Mouse (Mus musculus) mesoderm, embryonic 11.5 days (tissue): ENCODE data around the gene Myo18a.

Experiments used
- DNase-seq: peaks from one replicate; pipeline ENCODE4 v3.0.0-alpha.2; 2012; ENCODE audit warnings: low read depth, low spot score

Myo18a gene

DNA sequence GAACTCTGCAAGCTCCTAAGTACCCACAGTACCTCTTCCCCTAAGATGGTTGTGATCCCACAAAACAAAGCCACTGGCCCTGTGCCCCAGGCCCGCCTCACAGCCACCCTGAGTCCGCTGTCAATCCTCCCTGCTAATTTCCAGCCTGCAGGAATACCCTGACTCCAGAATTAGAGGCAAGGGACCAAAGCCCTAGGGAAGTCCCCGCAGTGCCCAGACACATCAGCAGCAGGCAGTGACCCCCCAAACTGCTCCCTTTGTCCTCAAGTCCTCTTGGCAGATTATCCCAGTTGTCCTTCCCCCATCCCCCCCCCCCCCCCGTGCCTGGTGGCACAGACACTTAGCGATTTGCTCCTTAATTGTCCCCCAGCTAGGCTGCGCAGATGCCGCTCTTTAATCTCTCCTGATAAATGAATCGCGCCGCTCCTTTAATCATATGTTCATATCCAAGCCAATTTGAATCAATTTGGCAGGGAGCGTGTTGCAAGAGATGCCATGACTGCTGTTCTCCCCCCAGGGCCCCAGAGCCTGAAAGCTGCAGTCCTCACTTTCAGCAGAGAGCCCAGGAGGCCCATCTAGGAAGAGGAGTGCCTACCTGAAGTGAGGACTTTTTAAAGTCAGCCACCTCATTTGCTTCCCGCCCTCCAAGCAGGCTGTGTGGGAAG lies 104.5 kb downstream of the Myo18a start:
- no peak for DNase-seq

DNA sequence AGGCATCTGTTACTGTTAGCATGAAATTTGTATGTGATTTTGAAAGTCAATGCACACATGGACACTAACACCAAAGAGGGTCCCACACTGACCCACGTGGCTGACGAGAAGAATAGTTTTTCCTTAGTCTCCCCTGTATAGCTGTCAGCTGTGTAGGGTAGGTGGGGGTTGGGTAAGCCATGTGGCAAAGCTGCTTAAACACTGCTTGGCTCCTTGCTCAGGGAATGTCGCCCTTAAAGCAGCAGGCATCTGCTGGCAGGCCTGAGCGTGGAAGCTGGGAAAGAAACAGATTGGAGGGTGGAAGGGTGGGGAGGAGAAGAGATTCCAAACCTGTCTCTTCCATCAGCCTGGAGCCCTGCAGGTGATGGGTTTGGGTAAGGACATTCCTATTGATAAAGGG lies 108.4 kb downstream of the Myo18a start:
- no peak for DNase-seq

DNA sequence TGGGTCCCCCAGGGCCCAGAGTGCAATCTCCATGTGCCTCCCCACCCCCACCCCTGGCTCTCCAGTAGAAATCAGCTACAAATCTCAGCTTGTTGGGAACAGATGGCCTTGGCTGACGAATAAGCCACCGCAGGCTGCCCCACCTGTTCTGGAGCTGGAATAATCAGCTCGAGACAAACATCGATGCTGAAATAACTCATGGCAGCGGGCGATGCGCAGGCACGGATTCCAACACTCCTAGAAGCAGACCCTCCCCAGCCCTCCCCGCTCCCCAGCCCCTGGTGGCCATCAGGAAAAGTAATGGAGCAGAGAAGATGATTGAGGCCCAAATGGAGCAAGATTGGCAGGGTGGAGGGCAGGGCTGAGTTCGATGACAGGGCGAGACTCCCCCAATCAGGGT lies 109.2 kb downstream of the Myo18a start:
- DNase-seq, result peak; percentile 58

DNA sequence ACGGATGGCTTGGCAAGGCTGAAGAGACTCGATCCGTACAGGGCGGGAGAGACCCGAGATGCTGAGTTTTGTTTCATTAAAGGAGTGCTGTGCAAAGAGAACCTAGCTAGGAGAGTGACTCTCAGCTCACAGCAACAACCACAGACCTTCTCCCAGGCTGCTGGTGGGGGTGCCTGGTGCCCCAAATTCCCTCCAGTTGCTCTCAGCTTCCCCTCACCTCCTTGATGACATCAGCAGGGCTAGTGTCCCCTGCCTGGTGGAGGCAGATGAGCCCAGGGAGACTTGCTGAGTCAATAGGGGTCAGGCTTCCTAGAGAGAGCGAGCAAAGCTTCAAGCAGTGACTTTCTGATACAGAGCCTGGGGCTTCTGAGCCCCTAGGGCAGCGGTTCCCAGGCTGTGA lies 109.6 kb downstream of the Myo18a start:
- no peak for DNase-seq

DNA sequence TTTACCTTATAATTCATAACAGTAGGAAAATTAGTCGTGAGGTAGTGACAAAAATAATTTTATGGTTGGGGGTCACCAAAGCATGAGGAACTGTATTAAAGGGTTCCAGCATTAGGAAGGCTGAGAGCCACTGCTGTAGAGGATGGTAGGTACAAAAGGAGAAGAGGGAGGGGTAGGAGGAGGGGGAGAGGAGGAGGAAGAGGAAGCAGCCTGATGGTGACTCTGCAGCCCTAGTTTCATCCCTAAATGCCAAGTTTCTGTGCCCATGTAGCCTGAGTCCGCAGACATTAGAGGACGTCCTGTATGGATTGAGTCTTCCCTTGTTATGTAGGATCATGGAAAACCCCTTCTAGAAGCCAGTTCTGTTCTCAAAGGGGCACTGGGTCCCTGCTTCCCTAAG lies 110.1 kb downstream of the Myo18a start:
- DNase-seq, result no peak

DNA sequence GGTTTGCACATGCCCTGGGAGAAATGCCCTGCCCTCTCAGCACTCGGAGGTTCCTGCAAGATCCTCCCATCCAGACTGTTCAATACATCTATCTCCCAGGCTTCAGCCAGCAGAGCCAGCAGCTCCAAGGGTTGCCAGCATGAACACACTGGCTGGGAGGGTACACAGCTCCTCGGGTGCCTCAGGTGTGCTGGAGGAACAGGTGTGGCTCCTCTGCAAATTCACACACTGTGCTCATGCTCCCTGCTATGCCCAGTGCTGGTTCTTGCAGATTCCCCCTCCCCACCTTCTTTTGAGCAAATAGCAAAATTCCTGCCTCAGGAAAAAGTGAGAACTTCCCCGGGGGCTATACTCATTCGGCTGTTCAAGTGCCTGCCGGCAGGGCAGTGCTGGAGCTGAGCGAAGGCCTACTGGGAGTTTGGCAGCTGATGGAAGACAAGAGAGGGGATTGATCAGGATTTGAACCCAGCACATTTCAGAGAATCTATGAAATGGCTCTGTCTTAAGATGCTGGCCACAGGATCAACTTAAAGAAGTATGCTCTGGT lies 111.7 kb downstream of the Myo18a start:
- no peak for DNase-seq

DNA sequence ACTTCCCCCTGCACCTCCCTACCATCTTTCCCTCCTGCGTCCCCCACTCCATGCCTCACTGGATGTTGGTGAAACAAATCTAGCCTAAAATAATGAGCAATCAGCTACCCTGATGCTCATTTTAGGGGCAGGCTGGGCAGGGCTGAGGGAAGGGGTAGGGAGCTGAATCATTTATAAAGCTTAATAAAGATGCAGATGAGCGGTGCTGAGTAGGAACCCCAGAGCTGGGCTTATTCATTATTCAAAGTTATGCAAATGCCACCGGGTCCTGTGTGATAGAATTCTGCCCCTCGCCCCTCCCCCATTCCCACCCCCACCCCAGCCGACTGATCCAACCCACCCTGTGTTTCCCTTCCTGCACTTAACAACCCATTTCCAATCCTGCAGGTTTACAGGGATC lies 112.2 kb downstream of the Myo18a start:
- no peak for DNase-seq

DNA sequence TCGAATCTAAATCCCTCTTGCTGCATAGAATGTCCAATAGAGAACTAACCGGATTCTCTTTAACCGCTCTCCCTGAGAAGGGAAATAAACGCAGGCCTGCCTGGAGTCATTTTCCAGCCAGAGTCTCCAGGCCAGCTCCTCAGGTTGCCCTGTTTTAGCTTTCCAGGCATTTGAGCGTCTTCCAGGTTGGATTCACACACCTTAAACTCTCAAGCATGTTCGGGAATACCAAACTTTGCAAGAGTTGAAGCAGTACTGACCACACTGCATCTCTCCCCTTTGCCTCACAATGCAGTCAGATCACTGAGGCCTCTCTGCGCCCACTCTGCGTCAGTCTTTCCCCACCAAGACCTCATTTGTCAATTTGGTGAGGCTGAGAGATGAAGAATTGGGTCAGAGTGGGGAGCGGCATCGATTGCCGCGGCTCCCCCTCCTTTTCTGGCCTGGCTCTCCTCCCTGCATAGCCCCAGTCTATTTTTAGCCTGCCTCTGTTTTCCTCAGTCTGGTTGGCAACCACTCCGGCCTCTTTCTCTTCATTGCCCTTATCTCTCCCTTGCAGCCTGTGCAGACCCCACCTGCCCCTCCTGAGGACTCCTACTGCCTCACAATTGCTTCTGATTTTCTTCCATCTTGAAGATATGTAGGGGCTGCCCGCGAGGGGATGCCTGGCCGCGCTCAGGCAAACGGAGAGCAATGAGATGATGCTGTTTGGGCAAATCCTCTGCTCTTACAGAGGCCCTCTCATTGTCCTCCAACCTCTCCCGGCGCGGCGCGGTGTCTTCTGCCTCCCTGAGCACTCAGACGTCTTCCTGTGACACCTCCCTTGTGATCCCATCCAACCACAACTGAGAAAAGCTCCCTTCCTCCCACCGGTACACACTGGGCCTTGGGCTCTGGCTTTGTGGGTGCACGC lies 113.1 kb downstream of the Myo18a start:
- DNase-seq, result no peak

DNA sequence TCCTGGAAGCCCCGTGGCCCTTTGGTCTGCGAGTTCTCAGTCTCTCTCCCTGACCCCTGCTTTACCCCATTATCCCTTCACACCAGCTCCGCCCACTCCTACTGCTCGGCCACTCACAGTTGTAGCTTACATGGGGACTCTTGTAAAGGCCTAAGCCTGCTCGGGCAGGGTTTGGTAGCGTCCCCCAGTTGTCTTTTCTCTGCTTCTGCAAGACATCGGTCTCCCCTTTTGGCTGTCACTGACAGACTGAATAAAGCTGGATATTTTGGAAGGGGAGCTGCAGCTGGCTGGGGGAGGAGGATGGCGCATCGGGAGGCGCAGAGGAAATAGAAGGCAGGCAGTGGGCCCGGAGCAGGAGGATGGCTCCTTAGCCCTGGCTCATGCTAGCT lies 113.7 kb downstream of the Myo18a start:
- DNase-seq, result no peak

DNA sequence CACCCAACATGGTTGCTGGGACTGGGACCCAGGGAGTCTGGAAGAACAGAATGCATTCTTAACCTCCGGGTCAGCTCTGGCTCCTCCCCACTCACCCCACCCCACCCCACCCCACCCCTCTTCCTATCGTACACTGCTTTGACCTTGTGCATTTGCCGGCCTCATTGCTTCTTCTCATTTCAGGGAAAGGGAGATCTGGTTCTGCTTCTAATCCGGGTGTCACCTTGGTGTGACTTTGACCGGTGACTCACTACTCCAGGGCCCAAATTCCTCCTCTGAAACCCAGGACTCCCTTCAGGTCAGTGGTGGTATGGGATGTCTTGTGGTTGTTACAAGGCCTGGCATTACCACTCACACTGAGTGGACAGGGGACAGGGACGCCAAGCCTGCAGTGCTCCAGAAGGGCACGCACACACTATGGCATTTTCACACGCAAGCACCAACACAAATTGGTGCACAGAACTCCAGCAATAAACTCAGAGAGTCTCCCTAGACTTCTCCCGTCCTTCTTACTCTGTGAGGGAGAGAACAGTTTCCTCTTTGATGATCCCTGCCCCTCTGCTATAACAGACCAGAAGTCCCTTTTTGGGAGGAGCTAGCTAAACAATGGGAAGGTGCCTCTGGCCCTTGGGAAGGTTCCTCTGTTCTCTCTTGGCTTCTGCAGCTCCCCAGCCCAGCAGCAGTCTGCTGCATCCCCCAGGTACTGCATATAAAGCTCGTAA lies 121.6 kb downstream of the Myo18a start:
- no peak for DNase-seq

DNA sequence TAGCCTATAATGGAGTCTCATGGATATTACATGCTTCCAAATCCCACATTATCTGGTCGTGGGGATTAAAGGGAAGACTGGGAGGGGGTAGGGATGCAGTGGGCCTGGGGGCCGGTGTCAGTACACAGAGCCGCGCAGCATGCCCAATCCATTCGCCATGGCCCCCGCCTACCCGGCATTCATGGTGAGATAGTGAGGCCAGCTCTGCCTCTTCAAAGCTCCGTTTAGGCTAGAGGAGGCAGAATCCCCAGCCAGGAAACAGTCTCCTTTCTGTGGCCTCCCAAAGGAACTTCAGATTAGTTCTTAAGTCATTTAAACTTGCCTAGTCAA lies 122.2 kb downstream of the Myo18a start:
- peak; percentile 71 for DNase-seq

DNA sequence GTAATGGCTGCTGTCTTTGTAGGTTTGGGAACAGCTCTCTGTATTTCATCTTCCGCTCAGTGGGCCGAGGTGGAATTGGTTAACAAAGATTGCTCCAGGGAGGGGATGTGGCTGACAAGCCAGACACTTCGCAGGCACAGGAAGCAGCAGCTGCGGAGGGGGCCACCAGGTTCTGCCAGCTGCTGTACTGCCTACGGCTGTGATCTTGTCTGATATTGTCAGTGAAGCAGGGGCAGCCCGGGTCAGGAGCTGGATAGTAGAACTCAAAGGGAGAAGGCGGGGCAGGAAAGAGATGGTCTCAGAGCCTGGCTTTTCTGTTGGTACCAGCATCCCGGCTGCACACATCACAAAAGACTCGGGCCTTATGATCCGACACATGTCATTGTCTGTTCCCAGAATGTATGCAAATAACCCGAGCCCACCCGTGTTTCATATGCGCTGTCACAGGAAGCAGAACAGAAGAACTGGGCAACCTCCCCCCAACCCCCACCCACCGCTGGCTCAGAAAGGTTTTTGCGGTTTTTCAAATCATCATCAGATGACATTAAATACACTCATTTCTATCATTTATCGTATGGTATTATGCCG lies 124.4 kb downstream of the Myo18a start:
- DNase-seq, result no peak

DNA sequence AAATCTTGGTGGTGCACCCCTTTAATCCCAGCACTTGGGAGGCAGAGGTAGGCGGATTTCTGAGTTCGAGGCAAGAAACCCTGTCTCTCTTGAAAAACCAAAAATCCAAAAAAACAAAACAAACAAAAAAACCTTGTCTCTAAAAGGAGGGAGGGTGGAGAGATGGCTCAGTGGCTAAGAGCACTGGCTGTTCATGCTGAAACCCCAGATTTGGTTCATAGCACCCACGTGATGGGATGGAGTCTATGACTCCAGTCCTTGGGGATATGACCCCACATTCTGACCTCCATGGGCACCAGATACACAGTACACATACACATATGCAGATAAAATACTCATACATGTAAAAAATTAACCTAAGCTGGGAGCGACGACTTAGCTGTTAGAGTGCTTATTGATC lies 125.8 kb downstream of the Myo18a start:
- no peak for DNase-seq

DNA sequence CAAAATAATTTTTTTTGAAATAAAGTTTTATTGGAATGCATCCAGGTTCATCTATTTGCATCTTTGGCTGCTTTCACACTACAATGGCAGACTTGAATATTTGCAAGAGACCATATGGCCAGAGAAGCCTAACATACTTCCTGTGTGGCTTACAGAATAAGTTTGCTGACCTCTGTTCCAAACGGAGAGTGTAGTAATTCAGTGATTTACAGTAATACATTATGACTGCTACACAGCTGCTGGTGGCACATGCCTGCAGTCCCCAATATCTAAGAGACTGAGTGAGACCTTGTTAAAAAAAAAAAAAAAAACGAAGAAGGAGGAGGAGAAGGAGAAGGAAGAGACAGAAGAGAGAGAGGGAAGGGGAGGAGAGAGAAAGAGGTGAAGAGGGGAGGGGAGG lies 126.4 kb downstream of the Myo18a start:
- DNase-seq, result no peak

DNA sequence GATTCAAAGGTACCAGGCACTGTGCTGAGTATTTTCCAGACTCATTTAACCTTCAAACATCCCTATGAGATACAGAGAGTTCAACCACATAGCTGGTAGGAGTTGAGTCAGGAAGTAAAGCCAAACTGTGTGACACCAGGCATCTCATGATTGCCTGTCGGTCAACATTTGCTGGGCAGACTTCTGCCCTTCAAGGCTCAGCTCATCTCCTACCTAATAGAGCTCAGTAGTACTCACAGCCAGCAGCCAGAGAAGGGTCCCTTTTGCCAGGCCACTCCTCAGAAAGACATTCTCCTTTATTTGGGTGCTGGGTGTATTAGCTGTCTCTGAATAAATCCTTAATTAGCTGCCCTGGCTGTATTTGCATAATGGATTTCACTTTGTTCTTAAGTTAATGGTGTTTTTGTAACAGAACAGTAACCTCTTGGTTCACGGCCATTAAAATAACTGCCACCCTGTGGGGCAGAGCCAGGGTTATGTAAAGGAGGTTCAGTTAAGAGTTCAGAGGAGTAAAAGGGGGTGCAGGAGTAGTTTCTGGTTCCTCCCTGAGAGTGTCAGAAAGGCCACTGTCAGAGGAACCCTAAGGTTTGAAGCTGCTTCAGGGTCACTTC lies 127.7 kb downstream of the Myo18a start:
- DNase-seq, result no peak

DNA sequence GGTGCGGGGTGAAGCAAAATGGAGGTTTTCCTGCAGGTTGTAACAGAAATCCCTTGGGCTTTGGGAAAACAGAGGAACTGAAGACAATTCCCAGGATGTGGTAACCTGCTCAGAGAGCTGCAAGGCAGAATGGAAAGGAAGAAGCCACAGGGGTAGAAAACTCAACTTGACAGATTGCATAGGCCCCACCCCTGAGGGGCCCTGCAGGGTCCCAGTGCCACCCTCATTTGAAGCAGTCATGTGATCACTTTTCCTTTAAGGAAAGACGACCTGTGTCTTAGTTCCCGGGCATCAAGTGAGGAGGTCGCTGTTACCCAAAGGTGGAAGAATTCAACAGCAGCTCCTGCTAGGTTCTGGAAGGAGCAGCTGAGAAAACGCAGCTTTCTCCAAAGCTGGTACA lies 129.8 kb downstream of the Myo18a start:
- DNase-seq, result no peak

DNA sequence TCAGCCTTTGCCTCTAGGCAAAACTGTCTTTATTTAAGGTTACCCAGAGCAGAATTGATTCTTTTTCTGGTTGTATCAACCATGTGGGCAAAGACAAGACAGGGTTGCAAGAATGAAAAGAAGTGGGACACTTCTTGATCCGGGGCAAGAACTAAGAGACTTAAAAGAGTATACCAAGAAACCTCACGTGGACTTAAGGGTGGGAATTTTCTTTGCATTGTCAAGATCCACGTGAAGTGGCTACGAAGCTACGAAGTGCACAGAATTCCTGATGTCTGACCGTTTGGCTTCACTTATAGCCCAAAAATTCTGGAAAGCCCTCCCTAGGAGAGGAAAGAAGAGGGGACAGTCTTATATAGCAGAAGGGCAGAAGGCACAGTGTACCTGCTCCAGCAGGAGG lies 130.2 kb downstream of the Myo18a start:
- no peak for DNase-seq

DNA sequence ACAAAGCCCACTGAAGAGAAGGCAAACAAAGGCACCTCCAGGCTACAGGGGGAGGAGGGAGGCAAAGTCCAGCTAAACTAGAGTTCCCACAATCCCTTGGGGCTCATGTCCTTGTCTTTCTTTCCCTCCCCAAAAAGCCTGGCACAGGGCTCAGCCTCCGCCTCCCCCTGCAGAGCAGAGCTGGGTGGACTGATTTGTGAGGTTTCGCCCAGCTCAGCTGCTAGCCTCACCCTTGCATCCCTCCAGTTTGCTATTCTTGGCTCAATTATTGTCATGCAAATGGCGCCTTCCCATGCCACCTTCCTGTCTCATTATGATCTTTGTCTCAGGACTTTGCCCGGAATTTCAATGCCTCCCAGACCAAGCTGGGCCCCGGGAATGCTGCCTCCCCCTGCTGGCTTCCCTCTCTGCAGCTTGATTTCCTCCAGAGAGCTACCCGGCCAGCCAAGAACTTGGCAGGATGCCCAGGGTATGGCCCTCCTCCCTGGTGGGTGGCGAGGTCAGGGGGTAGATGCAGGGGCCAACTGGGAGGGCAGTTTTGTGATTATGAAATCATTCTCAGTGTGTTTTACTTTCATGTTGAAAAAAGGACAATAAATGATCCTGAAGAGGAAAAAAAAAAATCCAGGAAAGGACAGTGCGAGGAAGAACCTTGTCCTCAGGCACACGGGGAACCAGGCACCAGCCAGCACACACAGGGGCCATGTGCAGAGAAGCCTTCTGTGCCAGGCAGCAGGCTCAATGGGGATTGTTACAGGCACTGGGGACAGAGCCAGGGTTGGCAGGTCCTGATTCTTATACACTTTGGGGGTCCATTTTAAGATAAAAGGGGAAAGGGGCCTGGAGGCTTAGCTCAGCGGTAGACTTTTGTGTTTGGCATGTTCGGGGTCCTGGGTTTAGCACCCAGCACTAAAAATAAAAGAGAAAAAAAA lies 131.0 kb downstream of the Myo18a start, which contains the start of gene Pipox:
Pipox (minus strand) TSS at position 310 of the 932 bp plus-strand sequence.
- peak; percentile 85 for DNase-seq

DNA sequence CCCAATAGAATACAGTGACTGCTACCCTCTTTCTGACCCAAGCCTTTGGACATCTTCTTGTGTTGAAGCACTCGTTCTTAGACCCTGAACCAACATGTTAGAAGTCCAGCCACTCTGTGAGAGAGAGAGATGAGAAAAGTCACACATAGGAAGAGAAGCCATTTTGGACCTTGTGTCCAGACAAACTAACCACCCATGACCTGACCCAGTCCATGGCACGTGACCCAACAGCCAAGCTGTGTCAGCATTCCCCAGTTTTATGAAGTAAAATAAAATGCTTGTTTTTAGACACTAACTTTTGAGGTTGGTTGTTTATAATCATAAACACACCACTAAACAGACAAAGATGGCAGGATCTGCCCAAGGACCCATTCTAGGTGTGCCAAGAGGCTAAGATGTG lies 131.9 kb downstream of the Myo18a start:
- no peak for DNase-seq

DNA sequence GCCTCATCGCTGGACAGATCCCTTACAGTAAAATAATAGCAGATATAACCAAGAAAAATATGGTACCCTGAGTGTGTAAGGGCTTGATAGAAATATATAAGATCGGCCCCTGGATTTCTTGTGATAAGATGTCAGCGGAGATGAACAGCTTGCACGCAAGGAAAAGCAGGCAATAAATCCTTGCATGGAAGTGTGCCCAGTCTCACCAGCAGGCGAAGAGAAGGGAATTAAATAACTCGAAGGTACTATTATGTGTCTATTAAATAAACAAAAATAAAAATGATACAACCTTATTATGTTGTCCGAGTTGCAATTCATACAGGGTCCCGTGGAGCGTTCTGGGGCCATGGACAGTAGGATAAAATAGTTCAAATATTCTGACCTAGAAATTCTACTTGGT lies 133.0 kb downstream of the Myo18a start:
- no peak for DNase-seq

DNA sequence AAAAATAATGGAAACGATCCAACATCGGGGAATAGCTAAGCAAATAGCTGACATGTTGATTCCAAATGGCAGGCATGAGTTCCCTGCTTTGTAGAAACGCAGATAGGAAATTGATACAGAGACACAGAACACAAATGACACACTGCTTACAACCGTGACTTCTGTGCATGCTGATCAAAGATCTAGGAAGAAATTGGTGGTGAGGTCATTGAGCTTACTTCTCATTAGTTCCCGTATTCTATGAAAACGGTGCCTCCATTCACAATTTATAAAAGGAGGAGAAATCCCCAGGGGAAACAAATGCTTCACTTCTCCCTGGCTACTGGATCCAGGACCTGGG lies 133.4 kb downstream of the Myo18a start:
- no peak for DNase-seq
